Mouse (Mus musculus) brain, embryonic 14.5 days (tissue): Measurements from ENCODE around the gene Coq10b.

Experiments used
- CTCF ChIP-seq: fragments of 200-500 bp; IDR thresholded peaks from 2 replicates; pipeline ENCODE4 v1.5.1; 2012; ENCODE audit warnings: inconsistent platforms, mild to moderate bottlenecking, moderate library complexity, borderline replicate concordance; ENCODE audit not compliant: insufficient read depth, insufficient read length; ENCODE audit errors: extremely low read depth
- POLR2A ChIP-seq: fragments of 200-500 bp; IDR thresholded peaks from 2 replicates; pipeline ENCODE4 v1.6.1; 2012; ENCODE audit warnings: mild to moderate bottlenecking, inconsistent platforms, borderline replicate concordance; ENCODE audit not compliant: poor library complexity, insufficient read depth, insufficient read length, severe bottlenecking; ENCODE audit errors: extremely low read depth

DNA sequence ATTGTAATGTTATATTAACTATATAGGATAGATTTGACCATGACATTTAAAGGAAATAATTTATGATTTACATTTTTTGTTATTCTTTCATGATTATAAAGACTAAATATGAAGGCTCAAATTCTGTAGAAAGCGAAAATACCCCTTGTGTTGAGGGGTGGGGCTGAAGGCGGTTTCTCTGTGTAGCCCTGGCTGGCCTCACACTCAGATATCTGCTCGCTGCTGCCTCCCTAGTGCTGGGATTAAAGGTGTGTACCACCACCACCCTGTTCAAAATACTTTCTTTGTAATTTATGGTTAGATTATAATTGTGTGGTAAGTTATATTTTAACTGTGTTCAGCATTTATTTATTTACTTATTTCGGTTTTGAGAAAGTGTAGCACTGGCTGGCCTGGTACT lies 9.2 kb downstream of the Coq10b start:
- TF ChIP-seq CTCF, result no peak
- no peak for TF ChIP-seq POLR2A
